Mouse (Mus musculus) neural tube, embryonic 14.5 days (tissue): ENCODE results near the gene Cnot6. TPM values are rescaled to one million over a fixed set of nuclear protein-coding genes. Genes with fewer than 3 reads are reported as not detected.

Experiments
- ATAC-seq: fragments of 200-750 bp; cut with Nextera tagmentation; 2 replicates; pipeline ENCODE4 v1.8.0; 2017; ENCODE audit warnings: low read depth, mild to moderate bottlenecking, moderate TSS enrichment, moderate library complexity
- H3K27ac ChIP-seq: fragments of 300-500 bp; sonication (generic); 2 replicates; pipeline ENCODE4 v1.5.1; 2014; ENCODE audit warnings: low read depth, mild to moderate bottlenecking, control low read depth, low read length, moderate library complexity, mixed read lengths
- H3K27me3 ChIP-seq: fragments of 300-500 bp; sonication (generic); 2 replicates; pipeline ENCODE4 v1.6.1; 2014; ENCODE audit warnings: low read length; ENCODE audit not compliant: control insufficient read depth, insufficient read depth
- H3K36me3 ChIP-seq: fragments of 300-500 bp; sonication (generic); 2 replicates; pipeline ENCODE4 v1.6.1; 2014; ENCODE audit warnings: low read length, mixed read lengths; ENCODE audit not compliant: control insufficient read depth, insufficient read depth
- H3K4me1 ChIP-seq: fragments of 300-500 bp; sonication (generic); 2 replicates; pipeline ENCODE4 v1.6.1; 2014; ENCODE audit warnings: low read length; ENCODE audit not compliant: control insufficient read depth, insufficient read depth
- H3K4me2 ChIP-seq: fragments of 300-500 bp; sonication (generic); 2 replicates; pipeline ENCODE4 v1.6.1; 2014; ENCODE audit warnings: mild to moderate bottlenecking, low read depth, low read length, control low read depth
- H3K4me3 ChIP-seq: fragments of 300-500 bp; sonication (generic); 2 replicates; pipeline ENCODE4 v1.5.1; 2014; ENCODE audit warnings: low read depth, low read length, control low read depth, mixed read lengths
- H3K9ac ChIP-seq: fragments of 300-500 bp; sonication (generic); replicated peaks from 2 replicates; pipeline ENCODE4 v1.6.1; 2014; ENCODE audit warnings: low read depth, mild to moderate bottlenecking, control low read depth, low read length, mixed read lengths
- H3K9me3 ChIP-seq: fragments of 300-500 bp; sonication (generic); 2 replicates; pipeline ENCODE4 v1.6.1; 2016; ENCODE audit warnings: low read length; ENCODE audit not compliant: control insufficient read depth
- WGBS: fragments of 180-500 bp; shearing (Covaris S2); extraction: QIAGEN DNeasy Blood & Tissue Kit; methylation state at CpG from one replicate; pipeline ENCODE4 v1.1.7; 2014; 5-methylcytosine and 5-hydroxymethylcytosine counted together
- polyA plus RNA-seq: library from polyadenylated mRNA; unstranded; fragments of >200 nt; fragmentation: Nextera tagmentation; extraction: Ambion mirVana; gene quantifications from 2 replicates; pipeline ENCODE4 v1.2.1, GENCODE M21; 2014

Cnot6 gene
- polyA plus RNA-seq, 1 experiment from 2014 or later: 38.6 TPM

DNA sequence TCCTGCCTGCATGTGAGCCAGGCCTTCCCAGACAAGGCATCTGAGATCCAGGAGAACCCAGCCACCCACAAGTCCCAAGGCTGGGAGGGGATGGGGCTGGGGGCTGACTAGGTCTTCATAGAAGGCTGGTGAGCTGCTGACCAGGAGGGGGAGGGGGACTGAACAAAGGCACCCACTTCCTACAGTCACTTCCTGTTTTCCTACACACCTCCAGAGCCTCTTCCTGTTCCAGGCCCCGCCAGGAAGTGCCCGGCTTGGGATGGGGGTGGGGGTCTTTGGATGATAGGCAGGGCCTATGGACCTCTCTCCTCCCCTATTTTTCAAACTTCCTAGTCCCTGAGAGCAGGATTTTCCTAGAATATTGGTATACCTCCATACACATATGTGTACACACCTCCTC, 80.3 kb downstream of the Cnot6 start:
- WGBS: 87% methylated on average over 2 of the region's 2 CpGs
- H3K27me3 ChIP-seq: peaks cover 16% of the 10 kb centered on the region

DNA sequence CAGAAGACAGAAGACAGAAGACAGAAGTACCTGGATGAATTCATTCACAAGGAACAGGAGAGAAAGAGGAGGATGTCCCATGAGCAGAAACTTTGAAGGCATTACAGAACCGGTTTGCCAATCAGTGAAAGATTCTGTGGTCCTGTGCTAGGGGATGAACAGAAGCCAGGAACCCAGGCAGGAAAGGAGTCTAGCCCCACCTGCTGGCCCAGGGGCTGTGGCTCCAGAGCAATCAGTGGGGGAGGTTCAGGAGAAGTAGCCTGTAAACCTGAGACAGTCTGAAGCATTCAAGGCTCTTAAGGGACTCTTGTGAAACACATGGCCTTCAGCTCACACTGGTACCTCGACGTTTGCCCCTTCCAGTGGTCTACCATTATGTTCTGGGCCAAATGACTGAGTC, 81.4 kb downstream of the Cnot6 start:
- H3K27ac ChIP-seq: no peak overlapping the region
- H3K9me3 ChIP-seq: no peaks in the 10 kb centered on the region
- no peak overlapping the region for H3K4me3 ChIP-seq
- H3K36me3 ChIP-seq: no peaks in the 10 kb centered on the region
- H3K27me3 ChIP-seq: peaks cover 16% of the 10 kb centered on the region
- no peak overlapping the region for H3K4me2 ChIP-seq
- no peaks in the 10 kb centered on the region for H3K4me1 ChIP-seq
- 27% methylated on average over 3 of the region's 3 CpGs for WGBS
- no peak overlapping the region for H3K9ac ChIP-seq
- ATAC-seq: no peak

More for the DNA sequence above, 80.3 kb downstream of the Cnot6 start:
- H3K36me3 ChIP-seq: no peaks in the 10 kb centered on the region
- H3K27ac ChIP-seq: no peak overlapping the region
- H3K4me3 ChIP-seq: no peak overlapping the region
- no peaks in the 10 kb centered on the region for H3K4me1 ChIP-seq
- no peaks in the 10 kb centered on the region for H3K9me3 ChIP-seq
- H3K9ac ChIP-seq: no peak overlapping the region
- ATAC-seq: no peak
- no peak overlapping the region for H3K4me2 ChIP-seq

DNA sequence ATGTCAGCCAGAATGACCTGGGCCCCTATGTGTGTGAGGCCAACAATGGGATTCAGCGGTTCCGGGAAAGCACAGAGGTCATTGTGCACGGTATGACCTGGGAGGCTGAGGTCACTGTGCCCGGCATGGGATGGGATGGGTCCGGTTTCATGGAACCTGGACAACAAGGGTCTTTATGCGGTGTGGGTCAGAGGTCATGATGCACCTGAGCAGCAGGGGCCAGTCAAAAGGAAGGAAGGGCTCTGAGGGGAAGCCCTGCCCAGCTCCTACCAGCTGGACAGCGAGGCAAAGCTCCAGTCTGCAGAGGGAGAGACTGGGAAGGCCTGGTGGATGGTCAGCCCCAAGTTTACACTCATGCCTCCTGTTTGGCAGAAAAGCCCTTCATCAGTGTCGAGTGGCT, 85.8 kb downstream of the Cnot6 start:
- Histone ChIP-seq H3K27me3 (no peaks in the 10 kb centered on the region), H3K4me1 (no peaks in the 10 kb centered on the region), H3K4me3 (no peak overlapping the region), H3K27ac (no peak overlapping the region), H3K36me3 (no peaks in the 10 kb centered on the region), H3K9me3 (no peaks in the 10 kb centered on the region), H3K4me2 (no peak overlapping the region), H3K9ac (no peak overlapping the region)
- 71% methylated on average over 8 of the region's 8 CpGs for WGBS
- ATAC-seq: no peak

DNA sequence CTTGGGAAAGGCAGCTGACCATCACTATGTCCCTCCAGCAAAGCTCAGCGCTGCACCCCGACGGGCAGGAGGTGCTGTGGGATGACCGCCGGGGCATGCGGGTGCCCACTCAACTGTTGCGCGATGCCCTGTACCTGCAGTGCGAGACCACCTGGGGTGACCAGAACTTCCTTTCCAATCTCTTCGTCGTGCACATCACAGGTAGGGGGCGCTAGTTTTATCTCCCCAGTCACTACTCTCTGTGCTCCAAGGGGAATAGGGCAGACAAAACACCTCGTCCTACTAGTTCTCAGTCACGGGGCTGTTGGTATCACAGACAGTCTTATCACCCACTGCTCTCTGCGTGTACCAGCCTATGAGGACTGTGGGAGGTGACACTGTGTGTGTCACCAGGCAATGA, 86.7 kb downstream of the Cnot6 start:
- WGBS: 71% methylated on average over 15 of the region's 15 CpGs
- H3K4me1 ChIP-seq: no peaks in the 10 kb centered on the region
- H3K4me3 ChIP-seq: no peak overlapping the region
- no peak overlapping the region for H3K27ac ChIP-seq
- H3K9ac ChIP-seq: no peak overlapping the region
- H3K27me3 ChIP-seq: no peaks in the 10 kb centered on the region
- H3K4me2 ChIP-seq: no peak overlapping the region
- no peaks in the 10 kb centered on the region for H3K36me3 ChIP-seq
- H3K9me3 ChIP-seq: no peaks in the 10 kb centered on the region
- ATAC-seq: no peak

DNA sequence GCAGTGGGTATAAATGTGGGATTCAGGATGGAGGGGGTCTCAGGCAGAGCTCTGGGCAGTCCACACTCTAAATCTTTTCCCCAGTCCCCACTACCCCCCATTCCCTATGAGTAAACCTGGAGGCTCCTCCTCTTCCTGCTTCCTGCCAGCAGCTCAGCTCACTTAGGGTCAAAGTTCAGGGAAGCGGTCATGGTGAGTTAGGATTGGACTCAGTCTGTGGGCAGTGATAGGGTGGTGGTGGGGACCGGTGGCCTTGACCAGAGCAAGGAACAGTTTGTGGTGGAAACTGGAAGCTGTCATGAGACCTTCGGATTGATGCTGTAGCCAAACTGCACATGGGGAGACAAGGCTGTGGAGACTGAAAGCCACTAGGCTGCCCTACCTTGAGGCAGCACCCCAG, 88.4 kb downstream of the Cnot6 start:
- H3K27ac ChIP-seq: no peak overlapping the region
- no peaks in the 10 kb centered on the region for H3K27me3 ChIP-seq
- no peaks in the 10 kb centered on the region for H3K36me3 ChIP-seq
- no peak for ATAC-seq
- no peaks in the 10 kb centered on the region for H3K4me1 ChIP-seq
- no peak overlapping the region for H3K4me2 ChIP-seq
- WGBS: 88% methylated on average over 3 of the region's 3 CpGs
- H3K4me3 ChIP-seq: no peak overlapping the region
- H3K9me3 ChIP-seq: no peaks in the 10 kb centered on the region
- H3K9ac ChIP-seq: no peak overlapping the region

DNA sequence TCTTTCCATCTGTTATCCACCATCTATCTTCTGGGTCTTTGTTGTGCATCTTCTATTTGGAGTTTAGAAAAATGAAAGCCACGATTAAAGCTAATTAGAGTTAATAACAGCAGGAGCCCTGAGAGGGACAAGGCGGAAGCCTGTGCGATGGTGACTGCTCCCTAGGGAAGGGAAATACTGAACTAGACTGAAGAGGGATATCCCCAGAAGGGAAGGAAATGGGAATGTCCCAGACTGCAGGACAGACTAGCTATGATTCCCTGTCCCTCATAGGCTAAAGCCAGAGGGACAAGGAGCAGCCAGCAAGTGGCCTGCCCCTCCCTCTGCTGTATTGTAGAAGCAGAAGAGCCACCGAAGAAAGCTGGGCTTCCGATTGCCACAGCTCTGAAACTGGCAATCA, 90.6 kb downstream of the Cnot6 start:
- Histone ChIP-seq H3K36me3 (no peaks in the 10 kb centered on the region), H3K9ac (no peak overlapping the region), H3K27ac (no peak overlapping the region), H3K4me2 (no peak overlapping the region), H3K27me3 (no peaks in the 10 kb centered on the region), H3K4me1 (no peaks in the 10 kb centered on the region), H3K9me3 (no peaks in the 10 kb centered on the region), H3K4me3 (no peak overlapping the region)
- WGBS: 68% methylated on average over 5 of the region's 5 CpGs
- no peak for ATAC-seq

Other genes starting within 250 kb of the Cnot6 start
- not detected in 2 replicates for gene Olfr1386, start 247.7 kb downstream of the Cnot6 start, polyA plus RNA-seq
- gene Olfr1385, start 223.7 kb downstream of the Cnot6 start, polyA plus RNA-seq: not detected in 2 replicates
- gene Olfr1384, start 206.0 kb downstream of the Cnot6 start, polyA plus RNA-seq: not detected in 2 replicates
- not detected in 2 replicates for gene Olfr1383, start 193.1 kb downstream of the Cnot6 start, polyA plus RNA-seq
- not detected in 2 replicates for gene Olfr1382, start 184.5 kb downstream of the Cnot6 start, polyA plus RNA-seq
- gene Olfr1381, start 169.3 kb downstream of the Cnot6 start, polyA plus RNA-seq: 0.05 TPM in 1 of 2 replicates, not detected in the other
- gene Olfr1380, start 155.8 kb downstream of the Cnot6 start, polyA plus RNA-seq: not detected in 2 replicates
- gene Flt4, start 103.5 kb downstream of the Cnot6 start, polyA plus RNA-seq: 1.5 and 2.3 TPM in 2 replicates
- gene Scgb3a1, start 49.1 kb downstream of the Cnot6 start, polyA plus RNA-seq: not detected in 2 replicates
- 3.6 and 4.9 TPM in 2 replicates for gene Gfpt2, start 81.5 kb upstream of the Cnot6 start, polyA plus RNA-seq
- gene Mapk9, start 134.0 kb upstream of the Cnot6 start, polyA plus RNA-seq: 92.3 and 93.2 TPM in 2 replicates
- 26.1 and 39.1 TPM in 2 replicates for gene Rasgef1c, start 189.1 kb upstream of the Cnot6 start, polyA plus RNA-seq